Mouse (Mus musculus) gastrocnemius, adult 8-10 months (tissue): Measurements from ENCODE around the gene Tmem240. TPM values are rescaled to one million over a fixed set of nuclear protein-coding genes. Genes with fewer than 3 reads are reported as not detected.
A peak's percentile ranks its signal among the peaks of the same experiment; 100 is the strongest.
"Not testable (repeated sequence)": the region's sequence is repeated elsewhere in the genome, so short reads cannot be mapped to it uniquely, and the experiment has no call there.

Experiments used
- DNase-seq, 2 experiments: peaks; one replicate each; pipeline ENCODE4 v3.0.0; 2022; ENCODE audit warnings: low spot score in 2 of 2
- total RNA-seq, 4 experiments: library from RNA; stranded (reverse); gene quantifications; 2 replicates each; pipeline ENCODE4 v1.2.4; 2022

The Tmem240 gene
- under 1 TPM; 0.19 to 0.62 (median 0.37) TPM for total RNA-seq

DNA sequence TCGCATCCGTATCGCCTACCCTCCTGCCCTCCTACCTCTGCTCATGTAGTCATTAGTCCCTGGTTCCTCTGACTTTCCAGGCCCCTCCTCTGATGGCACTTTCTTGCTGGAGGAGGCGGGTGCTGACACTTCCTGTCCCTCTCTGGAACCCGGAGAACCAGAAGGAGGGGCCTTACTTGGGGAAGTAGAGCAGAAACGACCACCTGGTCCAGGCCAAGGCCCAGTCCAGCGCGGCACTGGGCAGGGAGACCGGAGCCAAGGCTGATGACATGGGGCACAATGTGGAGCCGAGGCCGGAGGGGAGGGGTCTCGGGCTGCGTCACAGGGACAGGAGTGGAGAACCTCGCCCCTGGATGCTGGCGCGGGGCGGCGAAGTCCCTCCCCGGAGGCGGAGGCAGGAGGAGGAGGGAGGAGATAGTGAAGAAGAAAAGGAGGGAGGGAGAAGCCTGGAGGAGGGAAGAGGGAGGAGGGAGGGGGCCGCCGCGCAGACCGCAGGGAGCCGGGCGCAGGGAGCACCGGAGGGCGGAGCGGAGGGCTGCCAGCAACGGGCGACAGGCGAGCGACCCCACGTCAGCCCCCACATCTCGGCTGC lies at the start of gene Tmem240:
Tmem240 (plus strand) TSS at position 451 of the 592 bp plus-strand sequence.
- DNase-seq, result peak; percentile 77 to 82

DNA sequence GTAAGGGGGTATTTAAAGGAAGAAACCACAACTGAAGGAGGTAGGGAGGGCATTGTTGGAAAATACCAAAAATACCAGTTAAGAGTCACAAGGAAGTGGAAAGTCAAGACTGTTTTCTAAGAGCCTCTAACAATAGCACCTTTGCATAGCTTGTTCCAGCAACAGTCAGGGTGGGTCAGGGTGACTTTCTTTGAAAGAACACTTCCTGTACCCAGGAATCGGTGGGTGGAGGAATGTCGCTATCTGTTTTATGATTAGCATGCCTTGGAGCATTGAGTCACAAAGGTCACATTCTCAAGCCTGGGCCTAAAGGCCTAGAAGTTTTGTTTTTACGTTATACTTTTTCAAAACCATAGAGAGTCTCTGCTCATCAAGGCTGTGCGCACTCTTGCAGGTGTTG lies 46.8 kb upstream of the Tmem240 start:
- not testable (repeated sequence) for DNase-seq

DNA sequence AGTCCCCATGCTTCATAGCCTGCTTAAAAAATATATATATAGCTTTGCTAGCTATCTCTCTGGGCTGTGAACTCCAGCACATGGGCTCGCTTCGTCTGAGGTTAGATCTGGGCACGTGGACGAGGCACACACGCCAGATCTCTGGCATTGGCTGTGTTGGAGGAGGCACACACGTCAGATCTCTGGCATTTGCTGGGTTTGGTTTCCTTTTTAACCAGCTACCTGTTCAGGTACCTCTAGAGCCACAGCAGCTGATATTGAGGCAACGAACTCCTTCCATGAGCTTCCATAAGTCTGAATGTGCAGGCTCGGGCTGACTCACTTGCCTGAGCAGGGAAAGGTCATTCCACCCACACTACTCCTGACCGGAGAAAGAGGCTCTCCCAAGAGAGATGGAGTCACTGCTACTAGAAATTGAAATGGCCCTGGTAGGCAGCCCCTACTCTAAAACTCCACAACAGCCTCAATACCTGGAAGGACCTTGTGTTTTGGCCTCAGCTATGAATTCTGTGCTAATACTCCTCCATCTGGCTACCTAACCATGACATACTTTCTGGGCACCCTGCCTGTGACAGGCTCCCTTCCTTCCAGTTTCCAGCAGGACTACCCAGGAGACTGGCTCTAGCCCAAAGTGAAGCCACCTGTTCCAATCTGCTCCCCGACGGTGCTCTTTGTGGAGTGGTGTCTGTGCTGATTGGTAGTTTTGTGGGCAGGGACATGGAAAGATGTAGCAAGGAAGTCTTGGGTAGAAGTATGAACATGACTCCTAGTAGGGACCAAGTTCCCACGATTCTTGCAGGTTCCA lies 43.8 kb upstream of the Tmem240 start:
- DNase-seq, result no peak

DNA sequence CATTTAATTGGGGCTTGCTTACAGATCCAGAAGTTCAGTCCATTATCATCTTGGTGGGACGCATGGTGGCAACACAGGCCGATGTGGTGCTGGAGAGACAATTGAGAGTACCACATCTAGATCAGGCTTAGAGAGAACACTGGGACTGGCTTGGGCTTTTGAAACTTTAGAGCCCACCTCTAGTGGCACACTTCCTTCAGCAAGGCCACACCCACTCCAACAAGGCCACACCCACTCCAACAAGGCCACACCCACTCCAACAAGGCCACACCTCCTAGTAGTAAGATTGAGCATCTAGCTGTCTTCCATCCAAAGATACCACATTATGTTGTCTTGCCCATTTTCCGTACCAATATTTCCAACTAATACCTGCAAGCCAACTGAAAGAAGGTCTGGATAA lies 42.2 kb upstream of the Tmem240 start:
- DNase-seq, result no peak

DNA sequence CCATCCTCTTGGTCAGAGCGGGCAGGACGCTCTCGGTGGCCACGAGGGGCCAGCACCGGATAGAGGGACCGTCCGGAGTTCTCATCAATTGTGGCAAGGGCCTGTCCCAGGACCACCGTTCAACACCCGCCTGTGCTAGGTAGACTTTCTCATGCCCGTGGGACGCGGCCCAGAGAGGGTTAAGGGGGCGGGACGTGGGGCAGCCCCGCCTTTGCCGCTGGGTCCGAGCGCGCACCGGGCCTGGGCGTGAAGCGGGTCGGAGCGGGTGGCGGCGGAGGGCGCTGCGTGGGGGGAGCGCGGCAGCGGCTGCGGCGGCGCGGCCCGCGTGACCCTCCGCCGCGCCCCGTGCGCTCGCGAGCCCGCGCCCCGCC lies 40.5 kb upstream of the Tmem240 start, which contains the start of gene Fndc10:
Fndc10 (plus strand) TSS at position 232 of the 371 bp plus-strand sequence.
- DNase-seq, result peak; percentile 25 to 50

DNA sequence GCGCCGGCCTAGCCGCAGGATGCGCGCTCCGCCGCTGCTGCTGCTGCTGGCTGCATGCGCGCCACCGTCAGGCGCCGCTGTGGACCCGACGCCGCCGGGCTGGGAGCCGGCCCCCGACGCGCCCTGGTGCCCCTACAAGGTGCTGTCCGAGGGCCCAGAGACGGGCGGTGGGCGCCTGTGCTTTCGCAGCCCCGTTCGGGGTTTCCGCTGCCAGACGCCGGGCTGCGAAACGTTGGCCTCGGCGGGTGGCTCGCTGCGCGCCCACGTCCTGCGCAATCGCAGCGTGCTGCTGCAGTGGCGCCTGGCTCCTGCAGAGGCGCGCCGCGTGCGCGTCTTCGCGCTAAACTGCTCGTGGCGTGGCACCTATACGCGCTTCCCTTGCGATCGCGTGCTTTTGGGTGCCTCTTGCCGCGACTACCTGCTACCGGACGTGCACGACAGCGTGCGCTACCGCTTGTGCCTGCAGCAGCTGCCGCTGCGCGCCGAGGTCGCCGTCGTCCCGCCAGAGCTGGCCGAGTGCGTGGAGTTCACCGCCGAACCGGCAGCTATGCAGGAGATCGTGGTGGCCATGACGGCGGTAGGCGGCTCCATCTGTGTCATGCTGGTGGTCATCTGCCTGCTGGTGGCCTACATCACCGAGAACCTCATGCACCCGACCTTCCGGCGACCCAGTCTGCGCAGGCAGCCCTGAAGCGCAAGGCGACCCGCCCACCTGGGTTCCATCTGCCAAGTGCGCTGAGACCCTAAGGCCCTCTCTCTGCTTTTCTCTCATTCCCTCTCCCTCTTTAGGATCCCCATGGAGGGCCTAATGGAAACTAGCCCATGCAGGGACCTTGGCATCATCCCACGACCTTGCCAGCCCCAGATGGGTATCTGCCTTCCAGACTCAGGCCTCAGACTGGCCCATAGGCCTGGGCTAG lies 39.9 kb upstream of the Tmem240 start:
- peak; percentile 16 to 31 for DNase-seq

DNA sequence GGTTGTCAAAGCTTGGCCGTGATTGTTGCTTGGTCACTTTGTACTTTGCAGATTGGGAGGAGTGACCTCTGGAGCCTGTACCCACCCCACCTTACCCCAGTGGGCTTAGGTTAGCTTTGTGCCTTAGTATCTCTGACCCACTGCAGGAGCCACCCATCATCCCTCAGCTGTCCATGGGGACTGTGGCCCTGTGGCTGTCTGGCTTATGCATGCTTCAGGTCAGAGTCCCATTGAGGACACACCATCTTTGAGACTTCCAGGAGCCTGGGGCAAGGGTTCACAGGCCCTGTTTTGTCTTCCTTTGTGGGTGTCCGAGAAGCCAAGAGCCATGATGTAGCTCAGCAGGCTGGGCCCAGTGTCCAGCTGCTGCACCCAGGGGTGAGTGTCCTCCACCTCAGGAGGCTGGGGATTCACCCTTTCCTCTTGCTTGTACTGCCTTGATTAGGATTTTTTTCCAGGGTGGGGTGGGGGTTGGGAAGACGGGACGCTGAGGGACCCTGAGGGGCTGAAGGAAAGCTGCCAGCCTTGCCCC lies 39.0 kb upstream of the Tmem240 start:
- DNase-seq, result no peak

DNA sequence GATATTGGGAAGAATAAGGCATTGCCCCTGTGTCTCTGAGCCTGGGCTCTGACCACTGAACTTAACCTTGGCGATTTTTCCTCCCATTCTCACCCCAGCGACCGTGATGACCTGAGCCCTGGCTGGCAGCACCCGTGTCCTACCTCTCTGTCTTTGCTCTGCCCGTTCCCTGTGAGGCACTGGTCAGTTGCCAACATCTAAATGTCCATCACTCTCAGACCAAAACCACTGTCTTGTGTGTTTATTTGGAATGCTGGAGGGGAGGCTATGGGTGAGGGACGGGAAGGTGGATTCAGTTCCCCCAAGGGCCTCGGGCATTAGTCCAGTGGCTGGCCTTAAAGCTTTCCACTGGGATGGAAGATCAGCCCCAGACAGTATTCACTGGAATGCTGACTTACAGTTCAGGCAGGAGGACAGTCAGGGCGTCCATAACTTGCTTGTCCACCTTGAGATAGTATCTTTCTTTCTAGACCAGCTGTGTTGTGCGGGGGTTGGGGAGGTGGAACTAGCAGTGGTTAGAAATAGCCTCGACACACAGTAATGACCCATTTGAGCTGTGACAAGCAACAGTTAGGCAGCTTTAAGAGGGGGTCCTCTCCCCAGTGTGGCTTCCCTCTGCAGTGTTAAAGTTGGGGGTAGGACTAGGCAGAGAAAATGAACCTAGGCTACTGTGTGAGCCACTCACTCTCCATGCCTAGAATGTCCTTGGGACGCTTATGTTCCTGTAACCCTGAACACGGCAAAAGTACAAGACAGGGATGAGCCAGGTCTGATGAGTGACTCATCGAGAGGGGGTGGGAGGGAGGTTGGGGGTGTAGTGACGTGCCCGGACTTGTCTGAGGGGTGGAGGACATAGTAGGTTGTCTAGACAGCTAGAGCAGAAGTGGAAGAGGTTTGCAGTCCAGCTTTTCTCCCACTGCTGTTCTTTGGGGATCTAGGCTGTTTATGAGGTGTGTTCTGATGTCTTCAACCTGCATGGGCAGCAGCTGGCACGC lies 38.0 kb upstream of the Tmem240 start:
- no peak for DNase-seq

DNA sequence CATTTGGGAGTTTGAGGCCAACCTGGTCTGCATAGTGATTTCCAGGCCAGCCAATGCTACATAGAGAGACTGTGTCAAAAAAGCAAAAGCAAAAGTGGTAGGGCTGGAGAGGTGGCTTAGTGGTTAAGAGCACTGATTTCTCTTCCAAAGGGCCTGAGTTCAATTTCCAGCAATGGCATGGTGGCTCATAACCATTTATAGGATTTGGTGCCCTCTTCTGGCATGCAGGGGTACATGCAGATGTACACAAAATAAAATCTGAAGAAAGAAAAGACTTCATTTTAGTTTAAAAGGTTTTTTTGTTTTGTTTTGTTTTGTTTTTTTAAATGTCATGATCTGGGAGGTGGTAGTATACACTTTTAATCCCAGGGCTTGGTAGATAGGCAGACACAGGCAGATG lies 34.2 kb upstream of the Tmem240 start:
- DNase-seq, result no peak

DNA sequence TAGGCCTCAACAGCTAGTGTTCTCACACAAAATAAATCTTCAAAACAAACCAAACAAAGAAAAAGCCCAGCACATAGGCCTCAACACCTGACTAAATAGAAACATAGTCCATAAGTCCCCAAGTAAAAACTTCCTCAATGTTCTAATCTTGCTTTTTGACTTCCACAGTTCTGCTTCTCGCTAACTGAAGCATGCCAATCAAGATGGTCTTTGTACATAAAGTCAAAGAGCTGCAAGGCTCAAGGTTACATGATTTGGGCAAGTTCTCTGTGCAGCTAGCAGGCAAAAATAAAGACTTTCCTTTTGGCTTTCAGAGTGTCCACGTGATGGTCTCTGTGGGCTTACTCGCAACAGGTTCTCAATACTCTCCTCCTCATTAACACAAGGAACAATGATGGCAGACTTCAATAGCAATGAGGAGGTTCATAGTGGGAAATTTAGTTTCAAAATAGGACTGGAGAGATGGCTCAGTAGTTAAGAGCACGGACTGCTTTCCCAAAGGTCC lies 31.1 kb upstream of the Tmem240 start:
- no peak for DNase-seq

DNA sequence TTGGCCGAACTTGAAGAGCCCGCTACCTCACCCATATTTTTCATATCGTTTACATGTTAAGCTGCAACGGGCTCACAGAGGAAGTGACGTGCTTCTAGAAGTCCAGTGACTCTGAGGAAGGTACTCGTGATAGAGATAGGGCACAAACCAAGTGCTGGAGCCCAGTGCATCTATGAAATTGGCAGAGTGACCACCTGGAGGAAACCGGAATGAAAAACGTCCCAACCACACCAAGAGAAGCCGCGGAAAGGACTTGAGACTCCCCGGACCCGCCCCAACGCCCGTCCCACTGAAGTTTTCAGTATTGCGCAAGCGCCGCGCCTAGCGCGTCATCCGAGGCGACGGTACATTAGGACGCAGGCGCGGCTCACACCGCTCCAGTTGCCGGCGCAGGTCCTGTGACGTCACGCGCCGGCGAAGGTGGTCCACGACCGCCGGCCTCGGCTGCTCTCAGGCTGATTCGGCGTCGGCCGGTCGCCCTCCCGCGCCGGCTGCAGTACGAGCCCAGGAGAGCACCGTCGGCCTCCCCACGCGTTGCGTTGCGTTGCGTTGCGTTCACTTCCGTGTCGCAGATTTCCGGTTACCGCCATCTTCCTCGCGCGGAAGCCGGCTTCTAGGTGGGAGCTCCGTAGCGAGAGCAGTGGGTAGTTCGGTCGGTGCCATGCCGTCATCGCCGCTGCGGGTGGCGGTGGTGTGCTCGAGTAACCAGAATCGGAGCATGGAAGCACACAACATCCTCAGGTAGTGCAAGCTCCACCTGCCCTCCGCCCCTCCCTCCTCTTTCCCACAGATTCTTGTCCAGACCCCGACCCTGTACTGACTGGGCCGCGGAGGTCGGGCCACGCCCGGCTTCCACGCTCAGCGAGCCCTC lies 29.6 kb upstream of the Tmem240 start, which contains the start of gene Ssu72:
Ssu72 (plus strand) TSS at position 80 of the 871 bp plus-strand sequence.
- peak; percentile 88 for DNase-seq

DNA sequence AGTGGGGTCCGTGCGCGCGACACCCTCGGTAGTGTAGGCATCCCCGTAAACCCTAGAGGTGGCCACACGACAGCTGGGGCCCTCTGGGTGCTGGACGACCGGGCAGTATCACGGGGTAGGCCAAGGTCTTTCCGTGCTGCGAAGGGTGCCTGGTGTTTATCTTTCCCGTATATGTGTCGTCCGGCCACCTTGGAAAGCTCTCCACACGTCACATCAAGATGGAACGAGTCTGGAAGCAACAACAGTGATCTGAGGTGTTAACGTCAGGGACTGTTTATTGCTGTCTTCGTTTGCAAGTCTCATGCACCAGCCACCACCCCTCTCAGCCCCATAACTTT lies 29.0 kb upstream of the Tmem240 start:
- DNase-seq, result no peak

DNA sequence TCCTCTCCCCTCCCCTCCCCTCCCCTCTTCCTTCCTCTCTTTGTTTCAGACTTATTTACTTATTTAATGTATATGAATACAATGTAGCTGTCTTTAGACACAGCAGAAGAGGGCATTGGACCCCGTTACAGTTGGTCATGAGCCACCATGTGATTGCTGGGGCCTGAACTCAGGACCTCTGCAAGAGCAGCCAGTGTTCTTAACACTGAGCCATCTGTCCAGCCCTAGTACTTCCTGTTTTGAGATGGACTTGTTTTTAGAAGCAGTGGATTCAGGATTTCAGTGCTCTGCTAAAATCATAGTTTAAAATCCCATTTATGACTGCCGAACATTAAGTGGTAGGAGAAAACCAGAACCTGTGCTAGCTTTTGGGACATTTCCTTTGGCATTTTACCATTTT lies 26.0 kb upstream of the Tmem240 start:
- no peak for DNase-seq

DNA sequence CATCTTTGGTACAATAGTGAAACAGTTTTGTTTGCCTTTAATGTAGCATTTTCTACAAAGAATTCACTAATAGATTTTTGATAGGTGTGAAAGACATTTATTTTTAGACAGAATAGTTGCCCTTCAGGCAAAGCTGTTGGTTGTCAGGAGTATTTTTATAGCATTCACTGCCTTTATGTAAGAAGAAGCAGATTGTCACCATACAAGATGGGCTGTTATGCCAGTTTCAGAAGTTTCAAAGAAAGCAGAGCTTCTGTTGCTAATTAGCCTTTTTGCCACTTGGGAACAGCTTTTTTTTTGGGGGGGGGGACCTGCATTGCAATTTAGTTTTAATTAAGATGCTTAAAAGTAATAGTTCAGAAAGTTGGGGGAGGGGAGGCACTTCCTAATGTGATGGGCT lies 25.6 kb upstream of the Tmem240 start:
- DNase-seq, result no peak

DNA sequence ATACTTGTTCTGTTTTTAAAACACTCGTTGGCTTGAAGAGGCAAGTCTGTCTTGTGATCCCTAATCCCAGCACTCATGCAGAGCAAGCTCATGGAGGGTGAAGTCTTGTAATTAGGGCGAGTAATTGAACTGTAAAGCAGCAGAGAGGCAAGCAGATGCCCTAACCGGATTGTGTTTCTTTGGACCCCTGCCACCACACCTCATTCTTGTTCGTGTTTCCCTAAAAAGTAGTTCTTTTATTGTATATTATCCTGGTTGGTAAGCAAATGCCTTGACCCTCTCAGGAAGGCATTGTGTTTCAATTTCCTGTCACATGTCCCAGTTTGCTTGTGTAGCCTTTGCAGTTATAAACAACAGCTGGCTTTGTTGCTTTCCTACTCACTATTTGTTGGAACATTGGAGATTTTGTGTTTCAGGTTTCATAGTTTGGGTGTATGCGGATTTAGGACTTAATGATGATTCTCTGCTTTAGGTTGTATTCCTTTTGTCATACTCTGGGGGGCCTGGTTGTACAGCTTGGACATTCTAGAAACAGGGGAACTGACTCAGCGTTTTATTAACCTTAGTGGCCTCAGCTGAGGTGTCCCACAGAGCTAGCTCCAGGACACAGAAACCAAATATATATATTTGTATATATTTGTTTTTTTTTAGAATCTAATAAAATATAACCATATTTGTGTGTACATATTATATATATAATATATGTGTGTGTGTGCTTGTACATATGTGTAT lies 23.9 kb upstream of the Tmem240 start:
- no peak for DNase-seq

DNA sequence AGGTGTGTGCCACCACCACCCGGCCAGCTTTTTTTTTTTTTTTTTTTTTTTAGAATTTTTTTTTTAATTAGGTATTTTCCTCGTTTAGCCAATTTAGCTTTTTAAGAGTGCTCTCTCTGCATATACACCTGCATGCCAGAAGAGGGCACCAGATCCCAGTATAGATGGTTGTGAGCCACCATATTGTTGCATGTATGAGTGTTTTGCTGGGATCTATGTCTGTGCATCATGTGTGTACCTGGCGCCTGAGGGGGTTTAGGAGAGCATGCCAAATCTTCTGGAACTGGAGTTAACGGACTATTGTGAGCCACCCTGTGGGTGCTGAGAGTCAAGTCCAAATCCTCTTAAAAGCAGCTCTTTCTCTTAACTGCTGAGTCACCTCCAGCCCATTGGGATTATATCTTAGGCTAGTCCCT lies 12.9 kb upstream of the Tmem240 start:
- DNase-seq, result no peak

DNA sequence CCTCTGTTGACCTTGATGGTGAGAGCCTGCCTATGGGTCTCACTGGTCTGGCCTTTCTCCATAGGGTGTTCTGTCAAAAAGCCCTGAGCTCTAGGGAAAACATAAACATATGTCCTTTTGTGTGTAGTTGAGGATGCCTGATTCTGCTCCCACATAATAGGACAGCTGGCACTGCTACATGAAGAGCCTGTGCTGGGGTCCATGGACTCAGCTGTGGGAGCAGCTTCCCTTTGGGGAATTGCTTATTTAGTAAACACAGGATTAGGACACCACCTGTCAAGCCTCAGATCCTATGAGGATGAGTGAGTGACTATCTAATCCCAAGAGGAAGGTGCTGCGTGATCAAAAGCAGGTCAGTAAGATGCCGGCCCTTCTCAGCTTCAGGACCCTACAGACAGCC lies 6.6 kb upstream of the Tmem240 start:
- no peak for DNase-seq

DNA sequence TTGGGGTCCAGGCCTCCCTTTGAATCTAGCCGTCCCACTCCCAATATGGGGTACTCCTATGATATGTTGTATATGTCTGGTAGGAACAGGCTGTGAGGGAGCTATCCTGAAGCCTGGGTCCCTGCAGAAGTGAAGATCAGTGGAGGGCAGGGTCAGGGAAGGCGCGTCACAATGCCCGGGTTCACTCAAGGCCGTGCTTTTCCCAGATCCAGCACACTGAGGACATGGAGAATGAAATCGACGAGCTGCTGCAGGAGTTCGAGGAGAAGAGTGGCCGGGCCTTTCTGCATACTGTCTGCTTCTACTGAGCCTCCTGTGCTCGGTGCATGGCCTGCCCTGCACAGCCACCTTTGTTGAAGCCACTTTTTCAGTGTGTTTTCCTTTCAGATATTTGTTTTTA lies 1.3 kb upstream of the Tmem240 start:
- DNase-seq, result no peak
